Mouse (Mus musculus): Measurements from ENCODE around the gene Olfr483.

GRCm38 (mm10) chr7:108067246-108067645, 33.4 kb upstream of the Olfr483 start, which contains the start of gene Olfr480:
- TF ChIP-seq CTCF (IDR thresholded peaks at IDR 0.05; ENCODE audit: extremely low read depth, insufficient read depth, insufficient read length, insufficient replicate concordance) (no peak), POLR2A (IDR thresholded peaks at IDR 0.05; ENCODE audit: low read depth, low read length) (no peak)
